Mouse (Mus musculus) CD4-positive, CD25-positive, alpha-beta regulatory T cell (primary cell): ENCODE results near the gene Ip6k3. TPM values are rescaled to one million over a fixed set of nuclear protein-coding genes. Genes with fewer than 3 reads are reported as not detected.

Source experiments
- polyA plus RNA-seq: library from polyadenylated mRNA; unstranded; fragments of 100-300 nt; shearing (Covaris generic); gene quantifications from one replicate; pipeline ENCODE4 v1.2.1, GENCODE M21; 2017

Gene Ip6k3
- 0.12 TPM for polyA plus RNA-seq

GRCm38 (mm10) chr17:27167545-27167944 lies at the start of gene Ip6k3:
Gene Ip6k3, minus strand, starts transcription at chr17:27167795.

GRCm38 (mm10) chr17:27204075-27204909 lies 36.7 kb upstream of the Ip6k3 start, which contains the start of gene Lemd2:
Gene Lemd2, minus strand, starts transcription at chr17:27204469.

GRCm38 (mm10) chr17:27133551-27134141 lies 33.9 kb downstream of the Ip6k3 start, which contains the start of gene Uqcc2:
Gene Uqcc2, minus strand, starts transcription at chr17:27133916.

Other genes starting within 250 kb of the Ip6k3 start
- gene Phf1, start 234.7 kb downstream of the Ip6k3 start, polyA plus RNA-seq: 135 TPM
- 160 TPM for gene Cuta, start 228.2 kb downstream of the Ip6k3 start, polyA plus RNA-seq
- gene Syngap1, start 226.5 kb downstream of the Ip6k3 start, polyA plus RNA-seq: 0.11 TPM
- gene Zbtb9, start 194.6 kb downstream of the Ip6k3 start, polyA plus RNA-seq: 29.0 TPM
- gene Bak1, start 138.8 kb downstream of the Ip6k3 start, polyA plus RNA-seq: 1.9 TPM
- 25.0 TPM for gene Itpr3, start 110.5 kb downstream of the Ip6k3 start, polyA plus RNA-seq
- 99.1 TPM for gene Uqcc2, start 33.9 kb downstream of the Ip6k3 start, polyA plus RNA-seq
- gene Lemd2, start 36.7 kb upstream of the Ip6k3 start, polyA plus RNA-seq: 95.4 TPM